Mouse (Mus musculus): ENCODE data around the gene Vapa.

Gene Vapa

GRCm38 (mm10) chr17:65618431-65618830 is 5.1 kb upstream of the Vapa start:
- no peak for DNase-seq

- no peak for DNase-seq
Measured at GRCm38 (mm10) chr17:65615678-65616077, 2.3 kb upstream of the Vapa start.

DNA sequence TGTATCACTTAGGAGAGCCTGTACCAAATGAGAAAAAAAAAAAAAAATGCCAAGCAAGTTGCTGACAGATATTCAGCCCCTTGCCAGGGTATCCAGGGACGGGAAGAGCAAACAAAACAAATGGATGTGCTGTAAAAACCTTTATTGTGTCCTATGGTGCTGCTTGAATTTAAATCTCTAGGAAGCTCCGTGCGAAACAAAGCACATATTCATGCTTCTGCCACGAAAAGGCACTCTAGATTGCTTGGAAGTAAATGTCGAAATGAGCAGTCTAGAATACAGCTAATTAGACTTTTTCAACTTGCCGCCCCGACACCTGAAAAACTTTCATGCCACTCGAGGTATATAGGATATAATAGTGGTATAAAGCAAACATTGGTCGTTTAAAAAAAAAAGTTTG is 1.1 kb upstream of the Vapa start:
- DNase-seq: no peak

GRCm38 (mm10) chr17:65613142-65613462 is 253 bp downstream of the Vapa start:
- no peak for DNase-seq

- DNase-seq: peak; percentile 68 to 71
Measured at GRCm38 (mm10) chr17:65612391-65613141, 789 bp downstream of the Vapa start.

- DNase-seq: no peak
Measured at GRCm38 (mm10) chr17:65611721-65612120, 1.6 kb downstream of the Vapa start.

GRCm38 (mm10) chr17:65608743-65609142 is 4.6 kb downstream of the Vapa start:
- no peak for DNase-seq

GRCm38 (mm10) chr17:65608312-65608687 is 5.1 kb downstream of the Vapa start:
- no peak for DNase-seq

DNA sequence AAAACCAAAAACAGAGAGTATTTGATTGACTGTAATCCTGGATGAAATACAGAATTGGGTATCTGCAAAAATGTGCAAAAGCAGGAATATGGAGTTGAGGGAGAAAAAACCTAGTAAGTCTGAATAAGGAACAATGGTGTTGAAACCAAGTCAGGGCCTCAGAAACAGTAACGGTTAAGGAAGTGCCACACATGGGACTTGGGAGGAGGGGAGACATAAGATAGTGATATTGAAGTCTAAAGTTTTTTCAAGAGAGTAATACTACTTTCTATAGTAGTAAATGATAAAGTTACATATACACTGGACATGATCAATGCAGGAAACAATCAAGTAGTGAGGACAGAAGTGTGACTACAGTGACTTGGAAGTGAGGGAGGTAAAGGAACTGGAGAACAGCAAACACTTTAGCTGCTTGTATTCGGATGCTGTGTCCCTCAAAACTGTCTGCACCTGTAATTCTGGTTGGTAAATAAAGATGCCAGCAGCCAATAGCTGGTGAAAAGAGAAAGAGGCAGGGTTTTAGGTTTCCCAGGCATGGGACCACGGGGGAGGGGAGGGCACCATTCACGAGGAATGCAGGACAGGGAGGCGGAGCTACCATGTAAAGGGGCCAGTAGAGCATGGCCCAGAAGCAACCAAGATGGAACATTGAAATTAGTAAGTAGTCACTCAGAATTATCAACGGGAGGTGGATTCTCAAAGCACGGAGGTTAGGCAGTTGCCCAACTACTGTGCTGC is 5.6 kb downstream of the Vapa start:
- peak in 1 of 2 experiments; percentile 24 for DNase-seq

DNA sequence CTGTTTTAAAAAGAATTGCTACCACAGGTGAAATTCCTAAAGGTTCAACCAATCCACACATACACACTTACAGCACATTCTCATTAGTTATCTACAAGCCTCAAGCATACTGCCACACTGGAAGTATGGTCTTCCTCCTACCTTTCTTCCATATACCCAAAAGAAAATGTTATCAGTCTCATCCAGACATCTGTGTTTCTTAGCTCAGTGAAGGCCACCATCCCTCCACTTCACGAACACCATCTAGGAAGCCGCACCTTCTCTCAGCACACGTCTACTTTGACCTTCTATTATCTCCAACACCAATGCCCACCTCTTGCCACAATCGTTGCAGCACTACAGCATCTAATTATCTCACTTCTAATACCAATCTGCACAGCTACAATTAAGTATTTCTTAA is 7.3 kb downstream of the Vapa start:
- no peak for DNase-seq

DNA sequence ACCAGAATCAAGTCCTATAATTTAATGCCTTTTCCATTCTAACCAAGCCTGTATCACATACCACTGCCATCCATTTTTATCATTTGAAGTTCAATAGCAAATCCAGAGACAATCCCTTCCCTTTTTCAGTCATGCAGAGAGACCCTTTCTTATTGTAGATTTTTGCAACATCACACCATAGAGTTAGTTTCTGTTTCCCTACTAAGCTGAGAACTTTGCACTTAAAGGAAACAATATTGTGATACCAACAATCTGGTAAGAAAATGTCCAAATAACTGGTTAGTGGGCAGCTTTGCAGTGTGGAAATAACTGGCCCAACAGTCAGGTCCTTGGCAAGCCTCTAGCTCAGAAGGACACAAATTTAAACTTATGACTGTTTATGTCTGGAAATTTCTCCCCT is 8.5 kb downstream of the Vapa start:
- no peak for DNase-seq

DNA sequence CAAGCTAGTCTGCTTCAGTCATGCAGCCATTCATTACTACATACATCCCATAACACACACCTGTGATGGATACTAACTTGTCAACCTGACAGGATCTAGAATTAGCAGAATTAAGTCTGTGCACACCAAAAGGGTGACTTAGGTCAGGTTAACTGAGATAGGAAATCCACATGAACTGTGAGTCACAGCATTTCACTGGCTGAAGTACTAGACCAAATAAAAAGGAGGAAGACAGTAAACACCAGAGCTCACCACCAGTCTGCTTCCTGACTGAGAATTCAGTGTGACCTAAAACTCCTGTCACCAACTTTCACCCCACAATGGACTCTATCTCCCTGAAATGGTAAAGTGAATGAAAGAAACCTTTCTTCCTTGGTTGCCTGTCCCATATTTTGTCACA is 9.0 kb downstream of the Vapa start:
- no peak for DNase-seq

DNA sequence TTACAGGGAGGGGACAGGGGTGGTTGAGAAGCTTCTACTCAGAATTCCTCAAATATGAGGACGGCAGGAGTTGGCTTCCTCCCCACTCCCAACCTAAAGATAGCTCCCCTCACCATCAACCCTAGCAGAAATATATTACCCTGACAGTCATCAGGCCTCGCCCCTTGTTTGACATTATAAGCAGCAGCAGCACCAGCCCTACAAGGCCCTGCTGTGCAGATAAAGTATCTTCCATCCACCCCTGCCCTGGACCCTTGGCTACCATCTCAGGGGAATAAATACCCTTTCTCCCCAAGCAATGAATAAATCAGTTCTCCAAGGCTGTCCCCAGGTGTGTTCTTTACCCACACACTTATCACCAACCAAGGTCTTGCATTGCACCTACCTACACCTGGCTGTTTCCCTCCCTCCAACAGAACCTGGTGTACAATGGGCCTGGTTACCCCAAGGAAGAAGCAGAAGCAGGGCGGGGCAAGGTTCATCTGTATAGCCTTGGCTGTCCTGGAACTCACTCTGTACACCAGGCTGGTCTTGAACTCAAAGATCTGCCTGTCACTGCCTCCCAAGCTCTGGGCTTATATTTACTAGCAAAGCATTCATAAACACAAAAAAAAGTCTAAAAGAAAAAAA is 15.4 kb downstream of the Vapa start:
- DNase-seq: no peak

DNA sequence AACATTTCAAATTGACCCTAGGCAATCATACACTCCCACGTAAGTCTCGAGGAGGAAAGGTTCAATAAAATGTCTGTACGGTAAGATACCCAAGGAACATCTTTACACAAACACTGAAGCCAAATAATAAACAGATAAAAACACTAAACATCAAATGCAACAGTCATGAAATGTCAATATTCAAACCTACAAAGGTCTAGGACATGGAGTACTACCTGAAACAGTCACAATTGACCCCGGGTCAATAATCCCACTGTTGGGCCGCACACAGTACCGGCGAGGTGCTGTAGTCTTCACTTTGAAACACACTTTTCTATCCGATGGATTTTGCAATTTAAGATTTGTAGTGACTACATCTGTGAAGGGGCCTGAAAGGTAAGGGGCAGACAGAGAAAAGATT is 18.7 kb downstream of the Vapa start:
- DNase-seq: no peak

DNA sequence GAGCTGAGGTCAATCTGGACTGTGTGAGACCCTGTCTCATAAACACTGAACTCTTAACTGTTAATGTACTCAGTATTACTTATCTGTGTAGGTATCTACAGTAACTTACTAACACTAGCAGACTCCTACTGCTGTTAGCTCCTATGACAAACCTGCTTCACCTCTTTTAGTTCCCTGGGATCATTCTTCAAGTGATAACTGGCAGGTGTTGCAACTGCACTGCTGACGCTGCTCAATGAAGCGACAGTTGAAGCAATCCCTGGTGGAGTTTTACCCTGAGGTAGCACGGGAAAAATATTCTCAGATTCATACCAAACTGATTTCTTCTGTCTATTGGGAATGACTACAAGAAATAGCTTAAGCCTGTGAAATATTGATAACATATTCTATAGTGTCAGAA is 26.5 kb downstream of the Vapa start:
- no peak for DNase-seq

DNA sequence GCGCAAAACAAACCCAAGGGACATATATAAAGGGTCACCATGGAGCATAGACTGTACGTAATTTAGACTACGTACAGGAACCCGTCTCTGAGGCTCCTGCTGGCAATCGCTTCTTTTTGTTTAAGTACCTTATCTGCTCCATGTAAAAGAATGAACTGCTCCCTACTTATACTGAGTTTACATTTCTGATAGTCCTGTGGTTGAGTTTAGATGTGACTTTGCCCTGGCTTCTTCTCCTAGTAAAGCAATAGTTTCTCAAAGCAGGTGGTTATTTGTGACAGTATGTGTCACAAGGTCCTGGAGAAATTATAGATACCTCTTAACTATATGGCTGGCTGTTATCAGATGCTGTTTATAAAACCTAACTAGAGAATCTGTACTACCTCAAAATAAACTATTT is 31.9 kb downstream of the Vapa start:
- DNase-seq: no peak

GRCm38 (mm10) chr17:65579766-65580165 is 33.6 kb downstream of the Vapa start:
- no peak for DNase-seq

DNA sequence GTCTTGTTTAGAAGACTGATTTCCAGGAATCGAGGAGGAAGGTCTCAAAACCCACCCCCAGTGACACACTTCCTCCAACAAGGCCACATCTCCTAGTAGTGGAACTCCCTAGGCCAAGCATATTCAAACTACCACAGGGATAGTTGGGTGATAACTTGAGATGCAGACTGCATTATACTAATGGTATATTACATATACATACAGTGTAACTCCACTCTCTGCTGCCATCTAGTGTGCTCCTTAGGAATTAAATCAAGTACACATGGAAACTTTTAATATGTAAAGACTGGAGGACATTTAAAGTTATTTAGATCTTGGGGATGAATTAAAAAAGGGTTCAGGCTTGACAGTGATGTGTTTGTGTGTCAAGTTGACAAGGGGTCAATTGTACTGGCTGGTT is 38.0 kb downstream of the Vapa start:
- peak in 1 of 2 experiments; percentile 55 for DNase-seq

- DNase-seq: no peak
Measured at GRCm38 (mm10) chr17:65574850-65575249, 38.5 kb downstream of the Vapa start.

DNA sequence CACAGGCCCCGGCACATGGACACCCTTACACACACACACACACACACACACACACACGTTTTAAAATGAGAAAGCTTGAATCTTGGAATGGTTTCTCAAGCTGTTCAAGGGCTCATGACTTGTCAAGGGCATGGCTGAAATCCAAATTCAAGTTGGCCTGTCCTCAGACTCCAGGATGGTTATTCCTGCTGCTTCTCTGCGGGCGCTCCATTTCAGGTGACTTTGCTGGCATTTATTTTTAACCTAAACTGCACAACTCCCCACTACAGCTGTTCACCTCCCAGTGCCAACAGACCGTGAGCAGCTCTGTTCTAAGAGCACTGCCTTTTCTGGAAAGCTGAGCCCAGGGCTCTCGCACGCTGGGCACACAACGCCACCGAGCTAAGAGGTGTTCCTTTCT is 41.5 kb downstream of the Vapa start:
- DNase-seq: peak; percentile 61 to 65

DNA sequence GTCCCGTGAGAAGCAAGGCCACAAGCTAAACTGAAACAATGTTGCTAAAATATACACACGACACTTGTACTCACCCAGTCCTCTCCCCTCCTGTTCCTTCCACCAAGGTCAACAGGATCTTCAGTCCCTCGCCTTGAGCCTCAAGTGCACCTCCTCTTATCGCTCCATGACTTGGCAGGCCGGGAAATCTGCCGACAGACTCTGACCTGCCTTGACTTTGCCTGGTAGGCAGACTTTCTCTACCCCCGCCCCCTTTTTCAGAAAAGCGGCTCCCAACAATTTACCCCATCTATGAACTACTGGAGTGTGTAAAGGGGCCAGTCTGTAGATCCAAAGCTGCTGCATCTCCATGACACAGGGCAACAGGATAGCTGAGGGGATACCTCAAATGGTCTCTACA is 41.9 kb downstream of the Vapa start:
- DNase-seq: no peak

DNA sequence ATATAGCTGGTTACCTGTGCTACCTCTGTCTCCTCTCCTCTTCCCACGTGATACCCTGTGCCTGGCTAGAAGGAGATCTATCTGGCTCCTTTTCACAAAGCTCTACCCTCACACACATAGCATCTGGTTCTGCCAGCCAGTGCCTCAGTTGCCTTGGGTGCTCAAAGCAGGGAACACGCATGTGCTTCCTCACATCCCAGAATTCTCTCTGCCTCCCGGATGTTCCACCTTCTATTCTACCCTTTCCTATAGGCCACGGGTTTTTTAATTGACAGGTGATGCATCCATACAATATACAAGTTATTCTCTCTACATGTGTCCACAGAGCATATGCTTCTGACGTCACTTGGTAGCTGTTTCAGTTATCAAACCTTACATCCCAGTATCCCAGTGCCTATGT is 49.2 kb downstream of the Vapa start:
- no peak for DNase-seq

GRCm38 (mm10) chr17:65563345-65563744 is 50.0 kb downstream of the Vapa start:
- peak; percentile 57 to 58 for DNase-seq

GRCm38 (mm10) chr17:65562761-65563160 is 50.6 kb downstream of the Vapa start:
- DNase-seq: peak; percentile 82 to 90

Measured in cerebellum, postnatal 10 days (tissue).